ENCODE assay signal across 8 mouse cellular contexts in genomic region chr5:38479908-38480725, GRCm38 (mm10). TPM values are rescaled to one million over a fixed set of nuclear protein-coding genes. Genes with fewer than 3 reads are reported as not detected.
DNase-seq lines count a peak whose midpoint lies in the region; ATAC-seq lines count a peak whose summit lies in the region.

No protein-coding gene starts in this region.

- DNase-seq in CD4-positive helper T cell, adult 2 months (ENCODE audit: low read depth, low spot score) = peak; percentile 84
- peak; percentile 89 for DNase-seq in adrenal gland, postnatal 14 days
- DNase-seq in kidney, postnatal 10 days = peak; percentile 89
- DNase-seq in lung, postnatal 4 days = peak; percentile 68 to 80
- DNase-seq in retina, embryonic 14.5 days (ENCODE audit: low spot score) = peak; percentile 53
- DNase-seq in right cerebral cortex, adult 18-20 months = no peak

- 0 out of 2 replicates have a peak, but pooled peaks have one; percentile 22 for ATAC-seq in embryonic facial prominence, embryonic 13.5 days (ENCODE audit: insufficient number of reproducible peaks, insufficient read depth, low FRiP score, low TSS enrichment, low read depth)
- peak; percentile 82 for ATAC-seq in heart, embryonic 16.5 days (replicated peaks; ENCODE audit: extremely low read depth, insufficient read depth, low FRiP score)

- 0 out of 2 replicates have a peak overlapping the region, but pooled peaks have one; percentile 11 for H3K27ac ChIP-seq in embryonic facial prominence, embryonic 13.5 days
- H3K27ac ChIP-seq in heart, embryonic 16.5 days (ENCODE audit: low read length) = peak overlapping the region; percentile 68

- no peaks in the 10 kb centered on the region for H3K27me3 ChIP-seq in embryonic facial prominence, embryonic 13.5 days
- no peaks in the 10 kb centered on the region for H3K27me3 ChIP-seq in heart, embryonic 16.5 days (ENCODE audit: control insufficient read depth, insufficient read depth, low read length)

- H3K36me3 ChIP-seq in embryonic facial prominence, embryonic 13.5 days = no peaks in the 10 kb centered on the region
- H3K36me3 ChIP-seq in heart, embryonic 16.5 days (ENCODE audit: control insufficient read depth, insufficient read depth) = no peaks in the 10 kb centered on the region

- 25% methylated on average over 22 of the region's 22 CpGs for WGBS in embryonic facial prominence, embryonic 13.5 days
- 22% methylated on average over 22 of the region's 22 CpGs for WGBS in heart, embryonic 16.5 days

- H3K4me1 ChIP-seq in embryonic facial prominence, embryonic 13.5 days = peaks cover 19% of the 10 kb centered on the region
- H3K4me1 ChIP-seq in heart, embryonic 16.5 days (ENCODE audit: control insufficient read depth, insufficient read depth, low read length) = peaks cover 11% of the 10 kb centered on the region

- peak overlapping the region; percentile 55 for H3K4me2 ChIP-seq in embryonic facial prominence, embryonic 13.5 days
- H3K4me2 ChIP-seq in heart, embryonic 16.5 days (ENCODE audit: low read depth, low read length) = peak overlapping the region; percentile 71

- peak overlapping the region; percentile 27 for H3K4me3 ChIP-seq in embryonic facial prominence, embryonic 13.5 days
- H3K4me3 ChIP-seq in heart, embryonic 16.5 days (ENCODE audit: low read length) = peak overlapping the region; percentile 52

- peak overlapping the region; percentile 36; the same call in 1 of the 2 replicates for H3K9ac ChIP-seq in embryonic facial prominence, embryonic 13.5 days
- peak overlapping the region; percentile 65 for H3K9ac ChIP-seq in heart, embryonic 16.5 days (ENCODE audit: low read length)

- H3K9me3 ChIP-seq in embryonic facial prominence, embryonic 13.5 days = no peaks in the 10 kb centered on the region
- H3K9me3 ChIP-seq in heart, embryonic 16.5 days (replicated peaks; ENCODE audit: control insufficient read depth, low read length) = no peaks in the 10 kb centered on the region

RNA-seq across cellular contexts. Expression of gene Slc2a9, which starts 22.8 kb away (rescaled TPM):
- 2.7 and 5.9 TPM in 2 replicates for total RNA-seq in adrenal gland, postnatal 14 days (2021)
- polyA plus RNA-seq in embryonic facial prominence, embryonic 13.5 days (2015; fragmentation: Nextera tagmentation; extraction: Ambion mirVana) = 0.72 and 1.9 TPM in 2 replicates
- 0.62 and 0.64 TPM in 2 replicates for polyA plus RNA-seq in heart, embryonic 16.5 days (2015; fragmentation: Nextera tagmentation; extraction: Ambion mirVana)
